Mouse (Mus musculus) urinary bladder, postnatal 25 days (tissue): ENCODE measurements at regions not wholly inside any gene's neighbourhood (a gene's known extent, or its start where the extent isn't known, plus 50 kb on each side); places are given as distances from the start of the nearest gene placed in this dataset.
"Not testable (repeated sequence)": the region's sequence is repeated elsewhere in the genome, so short reads cannot be mapped to it uniquely, and the experiment has no call there.

Experiments used
- DNase-seq: peaks from one replicate; pipeline ENCODE4 v3.0.0; 2022; ENCODE audit warnings: low spot score

DNA sequence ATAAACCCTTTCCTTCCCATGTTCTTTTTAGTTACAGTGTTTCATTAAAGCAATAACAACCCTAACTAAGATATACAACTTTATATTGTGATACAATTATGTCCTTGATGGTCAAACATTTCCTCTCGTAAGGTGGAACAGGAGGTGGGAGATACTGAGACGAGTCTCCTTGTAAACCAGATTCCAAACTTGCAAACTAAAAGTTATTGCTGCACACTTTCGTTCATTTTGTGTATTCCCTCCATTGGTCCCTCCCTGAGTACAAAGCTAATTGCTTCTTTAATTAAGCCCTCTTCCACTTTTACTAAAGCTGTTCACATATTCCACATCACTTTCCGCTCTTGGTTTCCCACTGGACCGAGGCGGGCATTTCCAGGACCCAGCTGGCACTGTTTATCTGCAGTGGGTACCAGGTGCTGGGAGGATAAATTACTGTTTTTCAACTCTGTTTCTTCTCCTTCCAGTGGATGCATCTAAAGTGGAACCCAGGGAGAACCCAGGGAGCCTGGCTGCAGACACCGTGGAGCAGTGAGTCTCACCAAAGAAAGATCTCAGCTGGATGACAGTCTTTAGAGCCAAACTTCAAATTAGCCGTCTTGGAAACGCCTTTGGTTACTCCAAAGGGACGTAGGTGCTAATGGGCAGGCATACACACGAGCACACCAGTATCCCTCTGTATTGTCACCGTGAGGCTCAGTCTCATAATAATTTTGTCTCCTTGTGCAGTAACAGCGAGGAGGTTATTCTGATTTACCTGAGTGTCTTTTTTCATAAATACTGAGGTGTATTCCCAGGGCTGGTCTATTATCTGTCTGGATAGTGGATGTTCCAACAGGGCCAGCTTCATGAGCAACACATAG is 95.5 kb upstream of the Cpsf6 start:
- no peak for DNase-seq

DNA sequence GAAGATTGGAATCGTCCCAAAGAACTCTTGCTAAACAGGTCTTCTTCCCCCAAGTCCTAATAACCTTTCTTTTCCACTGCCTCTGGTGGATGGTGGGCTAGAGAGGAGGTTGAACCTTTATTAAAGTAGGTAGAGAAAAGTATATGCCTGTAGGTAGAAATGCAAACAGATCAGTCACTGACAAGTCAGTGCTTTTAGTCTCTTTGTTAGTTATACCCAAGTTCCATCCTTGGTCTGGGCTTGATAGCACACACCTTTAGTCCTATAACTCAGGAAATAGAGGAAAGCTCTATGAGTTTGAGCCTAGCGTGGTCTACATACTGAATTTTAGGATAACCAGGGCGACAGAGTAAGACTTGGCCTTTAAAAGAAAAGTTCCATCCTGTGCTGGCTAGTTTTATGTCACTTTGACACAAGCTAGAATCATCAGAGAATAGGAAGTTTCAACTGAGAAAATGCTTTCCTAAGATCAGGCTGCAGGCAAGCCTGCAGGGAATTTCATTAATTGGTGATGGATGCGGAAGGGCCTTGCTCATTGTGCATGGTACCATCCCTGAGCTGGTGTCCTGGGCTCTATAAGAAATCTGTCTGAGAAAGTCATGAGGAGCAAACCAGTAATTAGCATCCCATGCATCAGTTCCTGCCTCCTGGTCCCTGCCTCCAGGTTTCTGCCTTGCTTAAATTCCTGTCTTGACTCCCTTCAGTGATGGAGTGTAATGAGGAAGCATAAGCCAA is 94.7 kb upstream of the Cpsf6 start:
- no peak for DNase-seq

DNA sequence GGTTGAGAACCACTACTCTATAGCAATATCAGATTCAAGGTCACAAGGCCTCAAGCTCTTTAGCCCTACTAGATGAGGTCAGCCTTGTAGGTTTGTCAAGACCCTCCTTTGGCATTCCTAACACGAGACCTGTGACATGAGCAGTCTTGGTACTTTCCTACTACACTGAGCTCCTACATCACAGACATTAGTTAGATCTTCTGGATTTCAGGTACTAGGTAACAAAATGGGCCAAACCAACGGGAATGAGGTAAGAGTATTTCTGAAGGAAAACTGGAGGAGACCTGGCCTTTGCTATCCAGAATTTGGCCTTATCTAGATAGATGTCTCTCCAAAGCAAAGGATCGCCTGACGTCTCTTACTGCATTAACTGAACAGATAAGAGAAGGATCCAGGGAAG is 93.7 kb upstream of the Cpsf6 start:
- no peak for DNase-seq

DNA sequence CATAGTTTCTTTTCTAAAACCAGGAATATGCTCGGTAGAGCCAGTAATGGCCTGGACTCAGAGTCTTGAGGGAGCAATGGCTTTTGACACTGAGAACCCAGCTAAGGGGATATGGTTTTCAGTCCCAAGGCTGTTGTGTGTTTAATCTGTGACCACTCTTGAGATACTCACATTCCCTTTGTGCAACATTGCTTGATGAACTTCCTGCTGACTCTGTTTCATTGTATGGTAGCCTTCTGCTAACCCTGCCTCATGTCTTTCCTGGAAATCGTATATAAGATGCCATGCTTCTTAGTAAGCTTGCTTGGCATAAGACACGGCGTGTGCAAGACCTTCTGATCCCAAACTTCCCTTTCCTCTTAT is 92.7 kb upstream of the Cpsf6 start:
- no peak for DNase-seq

DNA sequence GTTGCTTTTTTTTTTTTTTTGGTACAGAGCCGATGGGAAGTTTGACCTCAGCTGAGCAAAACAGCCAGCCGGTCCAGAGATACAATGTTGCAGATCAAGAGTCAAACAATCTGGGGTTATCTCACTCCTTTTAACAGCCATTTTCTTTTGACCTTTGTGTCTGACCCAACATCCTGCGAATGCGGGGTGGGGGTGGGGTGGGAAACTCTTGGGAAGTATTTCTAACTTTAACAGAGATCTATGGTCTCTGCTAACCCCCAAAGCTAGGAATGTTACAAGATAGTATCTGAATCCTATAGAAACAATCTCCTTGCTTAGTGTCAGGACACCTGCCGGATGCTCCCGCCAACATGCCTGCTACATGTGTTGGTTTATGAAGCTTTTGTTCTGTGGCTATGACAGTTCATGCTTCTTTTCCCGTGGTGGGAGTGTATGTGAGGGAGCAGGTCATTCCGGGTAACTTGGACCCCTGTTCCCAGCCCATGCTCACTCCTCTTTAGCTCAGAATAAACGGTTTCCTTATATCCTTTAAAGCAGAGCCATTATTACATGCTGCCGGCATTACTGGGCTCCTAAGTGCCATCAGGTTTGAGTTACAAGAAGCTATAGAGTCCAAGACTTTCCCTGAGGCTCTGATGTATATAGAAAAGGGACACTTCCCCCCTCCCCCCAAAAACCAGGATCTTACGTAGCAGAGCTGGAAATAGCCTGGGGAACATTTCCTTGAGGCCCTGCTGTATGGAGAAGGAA is 92.2 kb upstream of the Cpsf6 start:
- DNase-seq = no peak

DNA sequence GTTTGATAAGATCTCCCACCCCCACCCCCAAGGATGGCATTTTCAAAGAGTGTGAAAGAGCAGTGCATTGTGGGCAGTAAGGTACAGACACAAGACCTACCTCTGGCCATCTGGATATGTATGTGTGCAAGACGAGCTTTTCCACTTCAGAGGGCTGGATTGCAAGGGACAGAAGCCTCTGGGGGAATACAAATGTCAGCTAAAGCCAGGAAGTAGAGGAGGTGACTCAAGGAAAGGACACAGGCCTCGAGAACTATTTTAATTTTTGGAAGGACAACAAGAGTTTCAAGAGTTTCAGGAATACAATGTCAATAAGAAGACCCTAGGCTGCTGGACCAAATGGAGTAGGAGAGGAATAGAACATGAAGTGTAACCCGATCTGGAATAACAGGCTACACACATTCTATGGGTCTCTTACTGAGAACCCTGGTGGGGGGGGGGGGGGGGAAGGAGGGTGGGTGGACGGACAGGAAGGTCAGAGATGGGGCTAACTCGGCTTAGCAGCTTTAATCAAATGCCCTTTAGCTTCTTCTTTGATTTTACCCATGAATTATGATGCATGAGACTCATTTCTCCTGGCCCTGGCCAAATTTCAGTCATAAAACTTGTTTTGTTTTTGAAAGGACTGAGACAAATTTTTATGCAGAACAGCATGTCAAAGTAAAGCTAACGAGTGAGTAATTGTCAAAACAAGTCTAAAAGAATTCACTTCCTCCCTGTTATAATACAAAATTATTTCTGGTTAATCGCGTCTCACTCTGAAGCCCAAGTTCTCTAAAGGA is 91.4 kb upstream of the Cpsf6 start:
- no peak for DNase-seq

DNA sequence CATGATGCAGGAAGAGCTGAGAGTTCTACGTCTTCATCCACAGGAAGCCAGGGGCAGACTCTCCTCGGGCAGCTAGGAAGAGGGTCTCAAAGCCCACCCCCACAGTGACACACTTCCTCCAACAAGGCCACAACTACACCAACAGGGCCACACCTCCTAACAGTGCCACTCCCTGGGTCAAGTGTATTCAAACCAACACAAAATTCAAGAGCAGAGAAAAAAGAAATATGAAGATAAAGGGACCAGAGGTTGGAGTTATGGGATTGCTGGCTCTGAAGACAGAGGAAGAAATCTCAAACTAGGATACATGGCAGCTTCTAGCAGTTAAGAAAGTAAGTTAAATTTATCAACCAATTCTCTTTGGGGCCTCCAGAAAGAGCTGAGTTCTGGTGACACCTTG is 90.7 kb upstream of the Cpsf6 start:
- no peak for DNase-seq

DNA sequence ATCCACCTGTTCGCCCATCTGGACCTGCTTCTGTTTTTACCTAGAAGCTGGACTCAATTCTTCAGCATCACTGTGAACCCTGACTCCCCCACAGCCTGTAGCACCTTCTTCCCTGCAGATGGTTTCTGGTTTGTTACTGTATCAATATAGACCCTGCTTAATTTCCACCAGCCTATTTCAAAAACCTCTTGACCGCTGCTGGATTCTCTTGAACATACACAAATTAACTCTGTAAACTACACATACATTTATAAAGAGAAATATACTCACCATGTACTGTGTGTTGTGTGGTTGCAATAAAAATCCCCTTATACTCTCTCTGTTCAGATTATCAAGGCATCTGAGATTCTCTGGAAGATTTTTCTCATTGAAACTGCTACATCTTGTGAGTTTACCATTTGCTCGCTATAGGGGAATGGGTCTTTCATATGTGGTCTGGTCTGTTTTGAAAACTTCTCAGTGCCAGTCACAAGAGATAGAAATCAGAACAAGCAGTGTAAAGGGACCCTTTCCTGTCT is 89.8 kb upstream of the Cpsf6 start:
- no peak for DNase-seq

DNA sequence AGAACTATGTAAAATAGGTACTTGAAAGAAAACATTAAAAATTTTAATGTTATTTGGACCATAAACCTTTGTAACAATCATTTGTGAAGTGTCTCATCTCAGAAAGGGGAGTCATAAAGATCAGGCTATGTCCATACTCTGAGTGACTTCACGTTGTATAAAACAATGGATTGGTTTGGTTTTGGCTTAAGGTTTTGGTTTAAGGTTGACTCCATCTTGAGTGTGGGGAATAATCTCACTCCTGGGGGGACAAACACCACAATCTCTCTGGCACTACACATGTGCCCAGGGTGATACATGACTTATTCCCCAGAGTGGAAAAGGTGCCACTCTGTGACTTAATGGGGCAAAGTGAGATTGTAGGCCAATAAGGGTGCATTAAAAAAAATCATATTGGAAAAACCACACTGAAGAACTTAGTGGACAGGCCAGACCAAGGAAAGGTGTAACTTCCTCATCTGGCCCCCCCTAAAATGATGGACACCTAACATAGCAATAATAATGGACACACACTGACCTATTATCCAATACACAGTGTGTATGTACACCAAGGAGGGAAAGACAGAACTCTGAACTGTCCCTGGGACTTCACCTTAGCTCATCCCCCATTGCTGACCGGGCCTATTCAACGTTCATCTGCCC is 89.2 kb upstream of the Cpsf6 start:
- no peak for DNase-seq

DNA sequence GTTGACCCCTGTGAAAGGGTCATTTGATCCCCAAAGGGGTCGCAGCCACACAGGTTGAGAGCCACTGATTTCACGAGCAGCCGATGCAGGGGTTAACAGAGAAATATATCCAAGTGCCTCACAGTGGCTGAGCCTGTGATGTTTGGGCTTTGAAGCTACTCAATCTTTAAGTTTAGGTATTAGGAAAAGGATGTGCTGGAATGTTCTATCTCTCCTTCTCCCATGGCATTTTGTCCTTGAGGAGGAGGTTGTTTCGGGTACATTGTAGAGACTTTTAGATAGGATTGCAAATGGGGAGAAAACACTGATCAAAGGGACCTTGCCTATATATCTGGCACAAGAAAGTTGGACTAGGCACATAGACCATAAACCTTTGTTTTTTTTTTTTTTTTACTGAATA is 88.6 kb upstream of the Cpsf6 start:
- no peak for DNase-seq

DNA sequence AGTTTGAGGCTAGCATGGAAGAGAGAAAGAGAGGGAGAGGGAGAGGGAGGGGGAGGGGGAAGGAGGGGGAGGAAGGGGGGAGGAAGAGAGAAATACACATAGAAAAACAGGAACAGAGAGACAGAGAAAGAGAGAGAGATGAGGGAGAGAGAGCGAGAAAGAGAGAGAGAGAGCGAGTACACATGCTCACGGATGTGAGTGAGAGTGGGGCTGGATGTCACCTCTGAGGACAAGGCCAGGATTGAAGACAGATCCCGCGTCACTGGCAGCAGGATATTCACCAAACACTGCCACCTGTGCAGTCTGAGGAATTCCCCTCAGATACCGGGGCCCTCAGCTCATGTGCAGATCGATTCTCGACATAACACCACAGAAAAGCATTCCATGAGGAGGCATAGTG is 87.3 kb upstream of the Cpsf6 start:
- no peak for DNase-seq

DNA sequence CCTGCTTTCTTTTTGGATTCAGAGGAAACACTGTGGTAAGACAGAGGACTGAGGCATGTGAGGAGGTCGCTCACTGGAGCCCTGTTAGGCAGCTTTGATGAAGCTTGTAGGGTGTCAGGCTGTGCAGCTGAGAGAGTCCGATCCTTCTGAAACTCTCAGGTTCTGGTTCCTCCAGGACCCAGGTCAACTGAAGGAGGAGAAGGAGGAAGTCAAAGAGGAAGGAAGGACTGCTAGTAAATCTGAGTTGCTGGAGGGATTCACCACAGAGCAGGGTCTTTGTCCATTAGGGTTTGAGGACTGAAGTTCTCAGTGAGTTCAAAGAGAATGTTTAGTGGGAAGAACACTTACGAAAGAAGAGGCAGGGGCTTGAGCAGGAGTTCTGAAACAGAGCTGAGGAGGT is 86.6 kb upstream of the Cpsf6 start:
- no peak for DNase-seq

DNA sequence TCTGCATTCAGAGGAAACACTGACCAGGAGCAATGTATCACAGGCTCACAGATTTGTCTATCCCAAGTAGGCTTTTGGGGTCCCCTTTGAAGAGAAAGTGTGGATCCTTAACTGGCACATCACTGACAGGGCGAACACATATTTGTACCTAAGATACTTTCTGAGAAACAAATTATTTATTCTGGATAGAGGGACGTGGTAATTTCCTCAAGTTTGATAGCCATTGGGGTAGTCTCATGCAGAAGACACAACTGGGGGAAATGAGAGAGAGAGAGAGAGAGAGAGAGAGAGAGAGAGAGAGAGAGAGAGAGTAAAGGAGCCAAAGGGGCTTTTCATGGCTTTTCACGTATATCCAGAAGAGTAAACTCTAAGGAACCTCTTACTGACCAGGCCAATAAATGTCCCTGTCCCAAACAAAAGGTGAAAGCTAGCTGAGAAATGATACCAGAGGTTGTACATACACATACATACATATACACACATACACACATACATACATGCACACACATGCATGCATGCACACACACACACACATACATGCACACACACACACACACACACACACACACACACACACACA is 85.9 kb upstream of the Cpsf6 start:
- no peak for DNase-seq

DNA sequence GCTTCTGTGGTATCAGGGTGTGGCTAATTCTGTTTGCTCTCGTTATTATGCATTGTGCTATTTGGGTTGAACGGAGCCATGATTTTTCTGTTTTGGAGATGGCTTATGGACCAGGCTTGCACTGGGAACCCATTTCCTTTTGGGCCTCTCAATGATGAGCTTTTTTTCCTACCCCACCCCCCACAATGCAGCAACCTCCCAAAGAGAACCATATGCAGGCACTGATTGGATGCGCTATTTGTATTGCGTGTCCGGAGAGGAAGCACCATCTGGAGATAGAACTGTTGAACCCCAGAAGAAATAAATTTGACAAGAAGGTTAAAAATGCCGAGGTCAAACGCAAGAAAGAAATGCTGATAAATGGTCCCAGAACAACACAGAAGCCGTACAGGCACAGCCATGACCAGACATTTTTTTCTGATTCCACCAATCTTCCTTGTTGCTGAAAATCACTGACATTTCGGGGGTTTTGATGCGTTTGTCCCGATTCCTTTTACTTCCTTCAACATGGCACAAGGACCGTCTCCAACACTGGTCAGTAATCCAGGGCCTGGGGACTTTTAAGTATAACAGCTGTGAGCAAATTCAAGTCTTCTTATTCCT is 85.3 kb upstream of the Cpsf6 start:
- DNase-seq = no peak

DNA sequence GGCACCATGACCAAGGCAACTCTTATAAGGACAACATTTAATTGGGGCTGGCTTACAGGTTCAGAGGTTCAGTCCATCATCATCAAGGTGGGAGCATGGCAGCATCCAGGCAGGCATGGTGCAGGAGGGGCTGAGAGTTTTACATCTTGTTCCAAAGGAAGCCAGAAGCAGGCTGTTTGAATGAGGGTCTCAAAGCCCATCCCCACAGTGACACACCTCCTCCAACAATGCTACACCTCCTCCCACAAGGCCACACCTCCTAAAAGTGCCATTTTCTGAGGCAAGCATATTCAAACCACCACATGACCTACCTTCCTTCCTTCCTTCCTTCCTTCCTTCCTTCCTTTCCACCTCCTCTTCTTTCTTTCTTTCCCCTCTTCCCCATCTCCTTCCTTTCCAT is 84.5 kb upstream of the Cpsf6 start:
- not testable (repeated sequence) for DNase-seq

DNA sequence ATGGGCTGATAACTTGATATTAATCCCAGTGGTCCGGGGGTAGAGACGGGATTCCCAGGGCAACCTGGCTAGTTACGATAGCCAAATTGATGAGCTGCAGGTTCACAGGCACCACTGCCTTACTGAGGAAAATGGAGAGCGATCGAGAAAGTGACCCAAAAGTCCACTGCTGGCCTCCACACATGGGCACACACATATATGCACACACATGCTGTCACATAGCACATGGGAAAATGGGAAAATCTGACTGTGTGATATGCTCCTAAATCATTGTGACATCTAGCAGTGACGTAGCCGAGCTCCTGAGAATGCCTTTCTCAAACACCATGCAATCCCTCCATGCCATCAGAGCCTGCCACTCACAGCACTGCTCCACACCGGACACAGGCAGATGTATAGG is 83.8 kb upstream of the Cpsf6 start:
- no peak for DNase-seq

DNA sequence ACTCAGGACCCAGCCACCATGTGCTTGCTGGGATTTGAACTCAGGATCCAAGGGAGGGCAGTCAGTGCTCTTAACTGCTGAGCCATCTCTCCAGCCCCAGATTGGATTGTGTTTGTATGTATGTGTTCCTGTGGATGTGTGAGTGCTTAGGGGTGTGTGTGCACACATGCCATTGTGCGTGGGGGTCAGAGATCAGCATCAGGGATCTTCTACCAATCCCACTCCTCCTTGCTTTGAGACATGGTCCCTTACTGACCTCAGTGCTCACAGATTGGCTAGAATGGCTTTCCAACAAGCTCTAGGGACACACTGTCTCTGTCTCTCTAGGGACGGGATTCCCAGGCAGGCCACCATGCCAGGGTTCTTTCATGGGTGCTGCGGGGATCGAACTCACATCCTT is 83.1 kb upstream of the Cpsf6 start:
- no peak for DNase-seq

DNA sequence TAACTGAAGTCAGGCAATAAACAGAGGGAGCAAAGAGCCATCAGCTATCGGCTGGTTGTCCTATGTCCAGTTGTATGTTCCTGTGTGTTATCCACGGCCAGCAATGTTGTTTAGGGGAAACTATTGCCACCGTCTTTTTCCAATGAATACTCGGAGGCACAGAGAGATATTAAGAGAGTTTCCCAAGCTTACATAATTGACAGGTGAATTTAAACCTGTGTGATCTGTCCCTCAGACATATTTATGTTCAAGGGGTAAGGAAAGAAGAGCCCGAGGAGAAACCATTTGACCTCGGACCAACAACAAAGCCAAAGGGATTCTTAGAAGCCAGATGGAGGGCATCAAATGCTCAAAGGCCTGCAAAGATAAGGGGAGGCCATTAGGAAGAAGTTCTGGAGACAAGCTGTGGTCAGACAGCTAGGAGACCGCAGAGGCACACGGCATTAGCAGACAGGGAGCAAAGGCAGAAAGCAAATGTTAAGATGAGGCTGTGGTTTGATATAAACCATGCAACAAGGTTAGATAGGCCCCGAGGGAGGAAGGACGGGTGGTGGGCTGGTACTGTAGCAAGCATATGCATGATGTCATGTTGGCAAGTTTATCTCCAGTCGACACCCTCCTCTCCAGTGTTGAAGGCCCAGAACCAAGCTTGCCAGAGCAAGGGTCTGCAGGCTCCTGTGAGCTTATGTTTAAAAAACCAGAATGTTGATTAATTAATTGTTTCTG is 82.1 kb upstream of the Cpsf6 start:
- DNase-seq = no peak

DNA sequence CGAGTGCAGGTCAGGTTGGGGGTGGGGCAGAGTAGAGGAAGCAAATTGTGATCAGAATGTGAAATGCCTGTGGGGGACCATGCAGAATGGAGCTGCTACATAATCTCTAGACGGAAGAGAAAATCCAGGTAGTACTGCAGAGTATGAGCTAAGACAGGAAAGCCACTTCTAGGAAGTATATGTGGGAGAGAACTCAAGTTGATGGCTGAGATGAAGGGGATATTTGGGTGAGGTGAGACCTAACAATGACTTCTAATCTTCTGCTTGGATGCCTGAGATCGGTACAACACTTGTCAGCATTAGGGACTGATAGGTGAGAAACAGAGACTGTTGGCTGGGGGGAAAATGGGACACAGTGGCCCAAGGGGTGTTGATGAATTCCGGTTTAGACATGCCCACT is 81.4 kb upstream of the Cpsf6 start:
- DNase-seq = no peak

DNA sequence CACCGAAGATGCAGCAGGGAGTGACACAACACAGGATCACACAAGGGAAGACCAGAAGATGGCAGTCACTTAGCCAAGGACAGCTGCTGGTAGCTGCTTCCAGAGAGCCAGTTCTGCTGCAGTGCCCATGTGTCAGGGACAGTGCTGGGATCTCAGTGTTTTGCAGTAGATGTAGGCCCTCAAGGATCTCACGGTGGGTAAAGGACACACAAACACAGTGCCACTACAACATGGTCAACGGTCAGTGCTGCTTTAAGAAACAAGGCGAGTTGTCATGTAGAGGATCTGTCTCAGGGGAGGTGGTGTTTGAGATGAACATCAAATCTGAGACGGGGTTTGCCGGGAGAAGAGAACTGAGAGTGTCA is 80.5 kb upstream of the Cpsf6 start:
- DNase-seq = no peak
